Mouse (Mus musculus) ZHBTc4 (cell line): ENCODE measurements at regions not wholly inside any gene's neighbourhood (a gene's known extent, or its start where the extent isn't known, plus 50 kb on each side); places are given as distances from the start of the nearest gene placed in this dataset.
"Not testable (repeated sequence)": the region's sequence is repeated elsewhere in the genome, so short reads cannot be mapped to it uniquely, and the experiment has no call there.

Experiments used
- DNase-seq: peaks from one replicate; pipeline ENCODE4 v3.0.0-alpha.2; 2011; ENCODE audit warnings: low read depth, low spot score

DNA sequence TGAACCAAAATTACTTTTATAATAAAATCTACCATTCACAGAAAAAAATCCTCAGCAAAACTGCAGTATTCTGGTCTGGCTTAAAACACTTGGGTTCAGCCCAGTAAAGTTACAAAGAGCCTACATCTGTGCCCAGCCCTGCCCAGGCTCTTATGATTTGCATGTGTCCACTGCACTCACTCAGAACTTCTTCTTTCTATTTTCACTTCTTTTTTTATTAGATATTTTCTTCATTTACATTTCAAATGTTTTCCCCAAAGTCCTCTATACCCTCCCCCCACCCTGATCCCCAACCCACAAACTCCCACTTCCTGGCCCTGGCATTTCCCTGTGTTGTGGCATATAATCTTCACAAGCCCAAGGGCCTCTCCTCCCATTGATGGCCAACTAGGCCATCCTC is 1442.4 kb upstream of the Tacstd2 start:
- no peak for DNase-seq

DNA sequence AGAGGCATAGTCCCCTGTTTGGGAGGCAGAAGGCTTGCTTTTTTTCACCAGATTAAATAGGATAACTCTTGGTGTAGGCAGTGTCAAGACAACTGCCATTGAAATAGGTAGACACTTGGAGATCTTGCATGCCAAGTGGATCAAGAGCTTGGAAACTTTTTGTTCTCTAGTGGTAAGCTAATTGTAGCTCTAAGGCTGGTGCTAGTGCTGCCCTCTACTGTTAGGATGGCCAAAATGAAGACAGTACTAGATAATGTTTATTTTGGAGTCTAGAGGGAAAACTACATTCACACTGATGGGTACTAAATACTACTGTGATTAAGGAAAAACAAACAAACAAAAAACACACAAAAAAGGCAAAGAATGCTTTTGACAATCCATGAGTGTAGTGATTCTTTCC is 1428.4 kb upstream of the Tacstd2 start:
- DNase-seq: peak; percentile 22

DNA sequence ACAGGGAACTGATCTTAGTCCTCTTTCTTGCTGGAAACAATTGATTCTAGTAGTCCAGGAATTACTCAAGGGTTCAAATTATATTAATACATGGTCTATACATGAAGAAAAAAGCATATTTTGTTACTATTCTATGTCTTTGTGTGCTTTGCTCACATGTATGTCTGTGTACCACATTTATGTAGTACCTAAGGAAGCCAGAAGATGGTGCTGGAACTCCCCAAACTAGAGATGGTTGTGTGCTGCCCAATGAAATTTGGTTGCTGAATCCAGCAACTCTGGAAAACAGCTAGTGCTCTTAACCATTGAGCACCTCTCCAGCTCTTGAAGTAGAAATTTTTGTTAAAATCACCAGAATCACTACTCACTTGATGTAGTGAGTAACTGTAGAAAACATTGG is 1402.5 kb upstream of the Tacstd2 start:
- DNase-seq: peak; percentile 35

DNA sequence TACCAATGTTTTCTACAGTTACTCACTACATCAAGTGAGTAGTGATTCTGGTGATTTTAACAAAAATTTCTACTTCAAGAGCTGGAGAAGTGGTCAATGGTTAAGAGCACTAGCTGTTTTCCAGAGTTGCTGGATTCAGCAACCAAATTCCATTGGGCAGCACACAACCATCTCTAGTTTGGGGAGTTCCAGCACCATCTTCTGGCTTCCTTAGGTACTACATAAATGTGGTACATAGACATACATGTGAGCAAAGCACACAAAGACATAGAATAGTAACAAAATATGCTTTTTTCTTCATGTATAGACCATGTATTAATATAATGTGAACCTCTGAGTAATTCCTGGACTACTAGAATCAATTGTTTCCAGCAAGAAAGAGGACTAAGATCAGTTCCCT is 1396.3 kb upstream of the Tacstd2 start:
- DNase-seq: peak; percentile 52

DNA sequence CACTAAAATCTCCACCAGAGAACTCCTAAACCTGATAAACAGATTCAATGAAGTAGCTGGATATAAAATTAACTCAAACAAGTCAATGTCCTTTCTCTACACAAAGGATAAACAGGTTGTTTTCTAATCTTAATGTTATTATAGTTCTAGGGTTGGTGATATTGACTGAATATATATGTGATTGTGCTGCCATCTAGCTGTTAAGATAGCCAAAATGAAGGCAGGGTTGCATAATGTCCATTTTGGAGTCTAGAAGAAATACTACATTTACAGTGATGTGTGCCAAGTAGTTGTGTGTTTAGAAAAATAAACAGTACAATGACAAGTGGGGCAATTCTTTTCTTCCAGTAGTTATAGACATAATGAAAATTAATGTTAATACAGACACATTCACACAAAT is 1379.9 kb upstream of the Tacstd2 start:
- no peak for DNase-seq

DNA sequence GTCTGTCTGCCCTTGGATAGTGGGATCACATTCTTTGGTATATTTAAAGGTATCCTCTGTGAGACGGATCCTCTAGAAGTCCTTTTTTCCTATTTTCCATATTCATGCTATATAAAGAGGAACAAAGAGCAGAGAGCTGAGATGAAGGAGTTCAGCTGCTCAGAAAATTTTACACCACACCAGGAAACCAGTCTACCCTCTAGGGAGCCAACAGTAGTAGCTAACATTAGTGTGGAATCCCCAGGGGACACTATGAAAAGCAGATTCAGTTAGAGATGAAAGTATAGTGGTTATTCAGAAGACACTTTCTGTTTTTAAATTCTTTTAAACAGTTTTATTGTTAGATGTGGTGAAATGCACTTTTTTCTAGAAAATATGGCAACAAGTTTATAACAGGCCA is 1348.5 kb upstream of the Tacstd2 start:
- no peak for DNase-seq

DNA sequence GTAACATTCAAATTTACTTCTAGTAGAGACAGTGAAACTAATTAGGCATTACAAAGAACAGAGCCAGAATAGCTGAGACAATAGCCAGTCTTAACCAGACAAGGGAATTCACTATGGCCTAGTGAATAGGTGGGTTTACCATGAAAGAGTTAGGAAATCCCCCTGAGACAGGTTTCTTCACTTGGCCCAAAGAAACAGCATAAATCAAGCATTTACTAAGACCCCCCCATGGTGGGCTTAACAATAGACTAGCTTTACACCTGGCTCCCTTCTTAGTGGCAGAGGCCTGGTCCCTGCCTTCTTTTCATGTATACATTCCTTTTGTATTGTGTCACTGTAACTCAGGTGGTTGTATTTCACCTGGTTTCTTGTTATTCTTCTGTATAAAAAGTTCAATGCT is 1317.2 kb upstream of the Tacstd2 start:
- peak; percentile 91 for DNase-seq

DNA sequence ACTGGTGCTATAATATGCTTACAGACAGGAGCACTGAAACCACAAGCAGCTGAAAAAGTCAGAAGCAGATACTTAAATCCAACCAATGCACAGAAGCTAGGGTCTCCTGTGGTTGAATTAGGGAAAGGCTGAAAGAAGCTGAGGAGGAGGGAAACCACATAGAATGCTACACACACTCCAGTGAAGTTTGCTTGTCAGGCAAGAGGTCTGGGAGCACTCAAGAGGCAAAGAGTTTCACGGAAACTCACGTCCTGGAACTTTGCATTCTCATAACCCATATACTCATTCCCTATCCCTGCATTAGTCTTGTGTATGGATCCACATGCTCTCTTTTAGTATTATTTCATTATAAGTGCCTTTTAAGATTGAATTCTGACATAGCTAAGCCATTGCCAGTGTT is 1316.7 kb upstream of the Tacstd2 start:
- peak; percentile 60 for DNase-seq

DNA sequence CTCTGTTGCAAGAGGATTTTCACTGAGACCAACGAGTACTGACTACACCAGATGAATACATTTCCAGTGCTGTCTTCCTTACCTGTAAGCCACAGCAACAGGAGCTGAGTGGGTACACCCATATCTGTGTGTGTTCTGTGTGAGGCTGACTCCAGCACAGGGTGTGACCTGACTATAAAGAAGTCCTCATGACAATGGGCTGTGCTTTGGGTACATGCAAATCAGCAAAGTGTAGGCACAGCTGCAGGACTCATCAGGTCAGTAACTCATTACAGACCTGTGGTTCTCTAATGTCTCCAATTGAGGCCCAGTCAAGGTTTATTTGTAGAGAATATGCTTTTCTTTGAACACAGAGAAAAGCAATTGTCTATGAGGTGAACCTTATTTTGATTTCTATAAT is 1299.6 kb upstream of the Tacstd2 start:
- DNase-seq: no peak

DNA sequence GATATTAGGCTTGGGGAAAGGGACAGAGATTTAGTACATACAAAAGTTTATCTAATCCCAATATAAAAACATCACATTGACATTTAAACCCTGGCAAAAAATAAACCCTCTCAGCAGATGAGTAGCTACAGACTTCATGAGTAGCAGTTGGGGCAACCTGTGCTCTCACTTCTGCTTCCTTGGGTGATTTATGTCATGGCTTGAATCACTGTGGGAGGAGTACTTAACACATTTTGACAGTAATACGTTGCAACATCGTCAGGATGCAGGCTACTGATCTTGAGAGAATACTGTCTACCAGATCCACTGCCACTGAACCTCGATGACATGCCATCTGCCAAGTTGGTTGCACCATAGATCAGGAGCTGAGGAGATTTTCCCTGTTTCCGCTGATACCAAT is 1299.0 kb upstream of the Tacstd2 start:
- DNase-seq: no peak

DNA sequence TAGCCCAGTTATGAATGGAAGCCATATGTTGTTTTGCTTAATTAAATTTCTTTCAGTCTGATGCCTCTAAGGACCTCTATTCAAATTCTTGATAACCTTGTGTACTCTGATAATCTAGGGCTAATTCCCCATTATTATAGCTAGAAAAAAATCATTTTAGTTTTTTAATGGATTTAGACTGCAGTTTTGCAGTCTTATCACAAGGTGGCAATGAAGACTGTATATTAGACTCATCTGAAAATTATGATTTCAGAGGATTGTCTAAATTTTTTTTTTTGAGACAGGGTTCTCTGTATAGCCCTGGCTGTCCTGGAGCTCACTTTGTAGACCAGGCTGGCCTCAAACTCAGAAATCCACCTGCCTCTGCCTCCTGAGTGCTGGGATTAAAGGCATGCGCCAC is 1292.9 kb upstream of the Tacstd2 start:
- DNase-seq: not testable (repeated sequence)

DNA sequence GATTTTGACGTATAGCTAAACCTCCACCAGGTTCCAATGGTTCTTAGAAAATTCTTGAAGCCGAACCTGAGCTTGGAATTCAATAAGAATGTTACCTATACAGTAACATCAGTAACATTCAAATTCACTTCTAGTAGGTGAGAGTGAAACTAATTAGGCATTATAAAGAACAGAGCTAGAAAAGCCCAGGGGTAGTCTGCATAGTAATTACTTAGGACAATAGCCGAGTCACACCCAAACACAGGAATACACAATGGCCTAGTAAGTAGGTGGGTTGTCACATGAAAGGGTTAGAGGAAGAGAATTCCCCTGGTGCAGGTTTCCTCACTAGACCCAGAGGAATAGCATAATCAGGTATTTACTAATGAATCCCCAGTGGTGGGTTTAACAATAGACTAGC is 1277.8 kb upstream of the Tacstd2 start:
- DNase-seq: peak; percentile 79

DNA sequence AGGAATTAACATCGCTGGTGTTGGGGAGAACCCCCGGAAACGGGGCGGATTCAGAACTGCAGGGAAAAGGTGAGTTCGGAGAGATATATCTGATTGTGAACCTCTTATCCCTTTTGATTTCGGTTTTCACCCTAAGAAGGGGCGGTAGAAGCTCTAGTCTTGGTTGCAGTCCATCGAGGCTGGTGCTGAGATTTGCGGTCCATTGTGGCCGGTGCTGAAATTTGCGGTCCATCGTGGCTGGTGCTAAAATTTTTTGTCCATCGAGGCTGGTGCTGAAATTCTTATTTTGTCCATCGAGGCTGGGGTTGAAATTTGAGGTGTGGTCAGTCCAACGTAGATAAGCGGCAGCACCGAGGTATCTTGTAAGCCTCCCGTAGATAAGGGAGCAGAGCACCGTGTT is 1263.6 kb upstream of the Tacstd2 start:
- peak; percentile 67 for DNase-seq

DNA sequence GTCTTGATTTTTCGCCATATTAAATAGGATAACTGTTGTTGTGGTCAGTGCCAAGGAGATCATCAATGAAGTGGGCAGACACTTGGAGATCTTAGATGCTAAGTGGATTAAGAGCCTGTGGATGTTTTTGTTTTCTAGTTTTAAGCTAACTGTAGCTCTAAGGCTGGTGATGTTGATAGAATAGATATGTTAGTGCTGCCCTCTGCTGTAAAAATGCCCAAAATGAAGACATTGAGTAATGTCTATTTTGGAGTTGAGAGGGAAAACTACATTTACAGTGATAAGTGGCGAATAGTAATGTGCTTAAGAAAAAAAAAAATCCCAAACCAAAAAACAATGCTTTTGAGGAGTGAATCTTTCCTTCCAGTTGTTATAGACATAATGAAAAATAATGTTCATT is 1235.9 kb upstream of the Tacstd2 start:
- peak; percentile 1 for DNase-seq

DNA sequence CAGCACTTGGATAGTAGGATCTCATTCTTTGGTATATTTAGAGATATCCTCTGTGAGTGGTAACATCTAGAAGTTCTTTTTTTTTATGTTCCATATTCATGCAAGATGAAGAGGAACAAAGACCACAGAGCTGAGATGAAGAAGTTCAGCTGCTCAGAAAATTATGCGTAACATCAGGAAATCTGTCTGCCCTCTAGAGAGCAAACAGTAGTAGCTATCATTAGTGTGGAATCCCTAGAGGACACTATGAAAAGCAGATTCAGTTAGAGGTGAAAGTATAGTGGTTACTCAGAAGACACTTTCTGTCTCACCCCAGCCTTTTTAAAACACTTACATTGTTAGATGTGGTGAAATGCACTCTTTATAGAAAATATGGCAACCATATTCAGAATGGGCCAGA is 1214.9 kb upstream of the Tacstd2 start:
- DNase-seq: no peak

DNA sequence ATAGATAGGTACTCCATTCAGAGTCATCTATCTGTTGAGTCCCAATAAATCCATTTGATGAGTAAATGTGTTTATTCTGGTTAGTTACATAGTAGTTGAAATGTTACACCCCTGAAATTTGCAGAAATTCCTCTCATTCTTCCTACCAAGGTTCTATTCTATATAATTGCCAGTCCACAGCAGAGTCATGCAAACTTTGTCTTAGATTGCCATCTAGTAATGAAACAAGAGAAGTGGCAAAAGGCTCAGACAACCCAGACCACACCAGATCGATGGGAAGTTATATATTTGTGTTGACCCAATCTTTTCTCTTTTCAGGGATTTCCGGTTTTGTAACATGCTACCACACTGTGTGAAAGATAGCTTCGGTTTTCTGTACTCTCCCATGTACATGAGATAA is 1214.1 kb upstream of the Tacstd2 start:
- DNase-seq: no peak

DNA sequence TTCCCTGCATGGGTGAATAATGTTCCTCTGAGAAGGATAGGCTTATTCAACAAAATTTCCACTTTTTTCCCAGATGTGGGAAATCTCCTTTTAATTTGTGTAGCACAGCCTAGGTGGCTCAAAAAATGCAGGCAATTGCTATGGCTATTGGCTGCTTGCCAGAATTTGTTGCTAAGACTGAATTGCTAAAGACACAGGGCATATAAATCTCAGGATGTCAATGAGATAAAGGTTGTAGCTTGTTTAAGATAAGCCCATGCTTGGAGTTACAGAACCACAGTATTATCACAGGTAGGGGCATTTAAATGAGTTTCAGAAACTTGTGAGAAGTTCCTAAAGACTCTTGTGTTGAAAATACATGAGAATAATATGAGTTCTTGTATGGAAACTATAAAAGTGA is 1203.0 kb upstream of the Tacstd2 start:
- DNase-seq: no peak

DNA sequence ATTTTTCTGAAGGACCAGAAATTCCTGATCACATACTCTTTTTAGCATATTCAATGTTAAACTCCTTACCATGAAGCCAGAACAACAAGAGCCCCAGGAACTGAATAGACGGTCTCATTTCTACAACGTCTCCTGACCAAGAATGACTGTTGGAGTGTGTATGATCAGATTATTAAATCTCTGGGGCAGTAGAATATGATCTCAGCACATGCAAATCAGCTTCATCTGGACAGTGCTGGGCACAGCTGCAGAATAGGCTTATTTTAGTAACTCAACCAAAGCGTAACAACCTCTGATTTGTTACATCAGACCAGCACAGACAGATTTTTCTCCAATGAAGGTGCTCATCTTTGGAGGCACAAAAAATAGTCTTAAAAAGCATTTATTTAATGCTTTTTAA is 1201.1 kb upstream of the Tacstd2 start:
- no peak for DNase-seq

DNA sequence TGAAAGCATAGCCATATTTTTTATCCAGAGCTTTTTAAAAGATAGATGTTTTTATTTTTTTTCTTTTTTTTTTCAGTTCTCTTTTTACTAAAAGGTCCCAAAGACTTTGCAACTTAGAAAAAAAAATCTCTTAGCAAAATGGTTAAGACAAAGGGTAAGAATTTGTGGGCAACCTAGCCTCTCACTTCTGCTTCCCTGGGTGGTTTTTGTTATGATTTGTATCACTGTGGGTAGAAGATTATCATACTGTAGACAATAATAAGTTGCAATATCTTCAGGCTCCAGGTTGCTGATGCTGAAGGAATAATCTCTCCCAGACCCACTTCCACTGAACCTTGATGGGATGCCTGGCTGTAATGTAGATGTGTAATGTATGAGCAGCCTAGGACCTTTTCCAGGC is 1200.5 kb upstream of the Tacstd2 start:
- DNase-seq: no peak

DNA sequence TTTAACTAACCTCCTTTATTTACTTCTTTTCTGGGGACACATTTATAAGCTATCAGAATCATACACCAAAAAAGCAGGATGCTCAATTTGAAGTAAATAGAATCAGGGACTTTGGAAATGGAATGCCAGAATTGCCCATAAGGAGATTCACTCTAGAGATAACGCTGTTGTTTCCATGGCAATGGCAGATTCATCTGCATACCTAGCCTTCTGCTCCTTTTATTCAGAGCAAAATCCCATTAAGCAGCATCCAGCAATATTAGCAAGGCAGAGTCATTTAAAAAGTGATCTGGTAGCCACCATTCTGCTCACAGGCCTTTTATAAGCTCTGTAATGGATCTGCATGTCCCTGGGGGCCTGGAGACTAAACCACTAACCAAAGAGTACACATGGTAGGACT is 1175.5 kb upstream of the Tacstd2 start:
- DNase-seq: not testable (repeated sequence)

DNA sequence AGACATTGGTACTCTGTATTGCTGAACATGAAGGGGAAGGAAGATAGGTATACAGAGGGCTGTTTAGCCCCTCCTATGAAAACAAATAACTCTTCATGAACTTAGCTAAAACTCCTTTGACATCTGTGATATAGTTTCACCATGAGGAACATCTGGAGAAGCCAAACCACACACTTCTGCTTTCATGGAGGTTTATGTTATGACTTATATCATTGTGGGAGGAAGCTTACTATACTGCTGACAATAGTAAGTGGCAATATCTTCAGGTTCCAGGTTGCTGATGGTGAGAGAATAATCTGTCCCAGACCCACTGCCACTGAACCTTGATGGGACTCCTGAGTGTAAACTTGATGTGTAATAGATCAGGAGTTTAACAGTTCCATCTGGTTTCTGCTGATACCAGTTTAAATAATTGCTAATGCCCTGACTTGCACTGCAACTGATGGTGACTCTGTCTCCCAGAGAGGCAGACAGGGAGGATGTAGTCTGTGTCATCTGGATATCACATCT is 1168.8 kb upstream of the Tacstd2 start:
- DNase-seq: not testable (repeated sequence)

DNA sequence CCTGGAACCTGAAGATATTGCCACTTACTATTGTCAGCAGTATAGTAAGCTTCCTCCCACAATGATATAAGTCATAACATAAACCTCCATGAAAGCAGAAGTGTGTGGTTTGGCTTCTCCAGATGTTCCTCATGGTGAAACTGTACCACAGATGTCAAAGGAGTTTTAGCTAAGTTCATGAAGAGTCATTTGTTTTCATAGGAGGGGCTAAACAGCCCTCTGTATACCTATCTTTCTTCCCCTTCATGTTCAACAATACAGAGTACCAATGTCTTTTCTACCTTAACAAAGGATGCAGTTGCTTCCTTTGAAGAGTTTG is 1145.2 kb upstream of the Tacstd2 start:
- not testable (repeated sequence) for DNase-seq

DNA sequence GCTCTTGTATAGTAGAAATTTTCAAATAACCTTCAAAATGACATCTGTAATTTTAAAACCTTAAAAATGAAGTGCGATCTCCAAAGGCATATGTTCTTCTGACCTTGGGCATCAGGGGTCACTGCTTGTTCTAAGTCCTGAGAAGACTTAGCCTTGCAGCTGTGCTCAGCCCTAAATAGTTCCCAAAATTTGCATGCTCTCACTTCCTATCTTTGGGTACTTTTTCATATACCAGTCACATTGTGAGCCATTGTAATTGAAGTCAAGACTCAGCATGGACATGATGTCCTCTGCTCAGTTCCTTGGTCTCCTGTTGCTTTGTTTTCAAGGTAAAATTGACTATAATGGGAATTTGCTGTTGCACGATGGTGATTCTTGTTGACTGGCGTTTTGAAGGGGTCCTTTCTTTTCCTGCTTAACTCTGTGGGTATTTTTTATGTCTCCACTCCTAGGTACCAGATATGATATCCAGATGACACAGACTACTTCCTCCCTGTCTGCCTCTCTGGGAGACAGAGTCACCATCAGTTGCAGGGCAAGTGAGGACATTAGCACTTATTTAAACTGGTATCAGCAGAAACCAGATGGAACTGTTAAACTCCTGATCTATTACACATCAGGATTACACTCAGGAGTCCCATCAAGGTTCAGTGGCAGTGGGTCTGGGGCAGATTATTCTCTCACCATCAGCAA is 1144.6 kb upstream of the Tacstd2 start:
- DNase-seq: no peak

DNA sequence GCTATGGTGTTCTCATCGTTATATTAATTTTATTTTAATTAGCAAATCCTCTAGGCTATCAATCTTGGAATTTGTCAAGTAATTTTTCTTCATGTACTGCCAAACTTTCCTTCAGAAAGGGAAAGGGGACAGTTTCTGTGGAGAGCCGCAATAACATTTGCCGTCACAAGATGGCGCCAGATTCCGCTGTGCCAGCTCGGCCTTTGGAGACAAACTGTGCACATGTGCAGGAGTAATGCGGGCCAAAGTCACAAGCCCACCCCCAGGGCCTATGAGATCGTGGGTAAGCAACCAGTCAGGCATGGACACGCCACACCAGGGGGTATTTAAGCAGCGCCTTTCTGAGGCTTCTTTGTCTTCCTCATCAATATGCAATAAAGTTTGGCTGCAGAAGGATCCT is 1132.8 kb upstream of the Tacstd2 start:
- peak; percentile 71 for DNase-seq
